Mouse (Mus musculus): ENCODE measurements at regions not wholly inside any gene's neighbourhood (a gene's known extent, or its start where the extent isn't known, plus 50 kb on each side); places are given as distances from the start of the nearest gene placed in this dataset.

DNA sequence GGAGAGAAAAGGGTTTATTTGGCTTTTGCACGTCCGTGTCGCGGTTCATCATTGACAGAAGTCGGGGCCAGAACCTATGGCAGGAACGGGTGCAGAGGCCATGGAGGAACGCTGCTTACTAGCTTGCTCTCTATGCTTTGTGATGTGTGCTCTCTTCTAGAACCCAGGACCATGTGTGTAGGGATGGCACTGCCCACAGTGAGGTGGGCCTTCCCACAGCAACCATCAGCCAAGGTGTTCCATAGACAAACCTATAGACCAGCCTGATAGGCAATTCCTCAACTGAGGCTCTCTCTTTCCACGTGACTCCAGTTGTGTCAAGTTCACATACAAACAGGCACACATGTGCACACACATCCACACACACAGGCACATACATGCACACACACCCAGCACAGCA, 180.2 kb downstream of the Barhl2 start:
- TF ChIP-seq CTCF (conservative IDR thresholded peaks at IDR 0.05; ENCODE audit: insufficient read depth, insufficient read length, low read depth, low read length) (no peak), POLR2A (IDR thresholded peaks at IDR 0.05; ENCODE audit: low read depth, low read length) (no peak)

All from kidney, adult 2 months (tissue).